Mouse (Mus musculus) heart, postnatal 0 days (tissue): ENCODE measurements around the gene Tcte1.

Experiments
- CTCF ChIP-seq: IDR thresholded peaks from 2 replicates; pipeline ENCODE4 v1.5.1; 2016; ENCODE audit warnings: antibody characterized with exemption, control low read depth, low read depth
- EP300 ChIP-seq: IDR thresholded peaks from 2 replicates; pipeline ENCODE4 v1.6.1; 2016; ENCODE audit warnings: antibody characterized with exemption, low read depth

- no peak for TF ChIP-seq CTCF
- TF ChIP-seq EP300: no peak
These were observed 23.7 kb upstream of the Tcte1 start for GRCm38 (mm10) chr17:45499516-45499915.
